ENCODE assay signal across 15 mouse cellular contexts in the genomic region with DNA sequence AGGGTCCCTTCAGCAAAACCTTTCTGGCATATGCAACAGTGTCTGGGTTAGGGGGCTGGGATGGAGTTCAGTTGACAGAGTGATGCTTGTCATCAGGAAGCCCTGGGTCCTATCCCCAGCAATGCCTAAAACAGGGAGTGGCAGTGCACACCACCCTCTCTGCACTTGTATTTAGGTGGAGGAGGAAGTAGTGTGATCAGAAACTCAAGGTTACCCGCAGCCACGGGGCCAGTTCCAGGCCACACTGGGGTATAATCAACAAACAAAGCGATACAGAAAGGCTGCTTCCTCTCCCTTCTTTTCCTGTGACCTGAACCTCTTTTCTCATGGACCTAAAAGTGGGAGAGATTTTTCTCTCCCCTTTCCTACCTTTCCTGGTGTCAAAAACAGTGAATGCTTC.
A peak's percentile ranks its signal among the peaks of the same experiment; 100 is the strongest.
DNase-seq lines count a peak whose midpoint lies in the region; ATAC-seq lines count a peak whose summit lies in the region.
"Had no signal": no experiment of that assay in that cellular context is flagged by ENCODE, and none has a peak within 500 bp of the region (broad histone marks: within the 10 kb centered on the region; RNA-seq: fewer than 3 reads in every experiment).

No protein-coding gene starts in this region.

- WGBS in liver, embryonic 11.5 days, result 39% methylated on average over 3 of the region's 3 CpGs
- 90% methylated on average over 3 of the region's 3 CpGs for WGBS in midbrain, embryonic 13.5 days

- no peaks in the 10 kb centered on the region for H3K36me3 ChIP-seq in liver, embryonic 11.5 days (ENCODE audit: control insufficient read depth, insufficient read depth, low read length)
- H3K36me3 ChIP-seq in splenic B cell, adult 2 months (ENCODE audit: control insufficient read depth, insufficient read depth, low read length, poor library complexity, severe bottlenecking), result no peaks in the 10 kb centered on the region
- peaks cover 10% of the 10 kb centered on the region; the same call in 1 of the 2 replicates for H3K36me3 ChIP-seq in midbrain, embryonic 13.5 days
- H3K36me3 ChIP-seq: midbrain, embryonic 15.5 days had no signal

- peaks cover 5% of the 10 kb centered on the region; the same call in 1 of the 2 replicates for H3K4me1 ChIP-seq in liver, embryonic 11.5 days (replicated peaks; ENCODE audit: control insufficient read depth, insufficient read depth, low read length)
- H3K4me1 ChIP-seq in midbrain, embryonic 13.5 days (replicated peaks), result peaks cover 14% of the 10 kb centered on the region
- H3K4me1 ChIP-seq: lung, embryonic 15.5 days; midbrain, embryonic 15.5 days had no signal

- H3K4me3 ChIP-seq in liver, embryonic 11.5 days (ENCODE audit: low read depth, low read length), result no peak overlapping the region
- H3K4me3 ChIP-seq in midbrain, embryonic 13.5 days (replicated peaks), result no peak overlapping the region
- H3K4me3 ChIP-seq: left cerebral cortex, adult 2 months; lung, embryonic 15.5 days; midbrain, embryonic 15.5 days had no signal

- H3K9me3 ChIP-seq in liver, embryonic 11.5 days (ENCODE audit: control insufficient read depth, low read length), result no peaks in the 10 kb centered on the region
- no peaks in the 10 kb centered on the region for H3K9me3 ChIP-seq in midbrain, embryonic 13.5 days
- H3K9me3 ChIP-seq: lung, embryonic 15.5 days; midbrain, embryonic 15.5 days had no signal

- intact Hi-C loops in heart, postnatal 25 days (cut with DNase I), result no loop called here

- no peak overlapping the region for H3K9ac ChIP-seq in liver, embryonic 11.5 days (ENCODE audit: low read depth, low read length)
- no peak overlapping the region for H3K9ac ChIP-seq in midbrain, embryonic 13.5 days (replicated peaks)
- H3K9ac ChIP-seq: lung, embryonic 15.5 days; midbrain, embryonic 15.5 days had no signal

- no peak for ATAC-seq in liver, embryonic 11.5 days (replicated peaks; ENCODE audit: low FRiP score)
- ATAC-seq in granulocyte monocyte progenitor cell, adult 5-6 weeks (replicated peaks; ENCODE audit: poor library complexity, severe bottlenecking), result peak; percentile 52
- ATAC-seq in midbrain, embryonic 13.5 days, result no peak
- ATAC-seq: midbrain, embryonic 15.5 days had no signal

- peak; percentile 66 for DNase-seq in heart, adult 11 months
- no peak for DNase-seq in heart, postnatal 25 days (ENCODE audit: low spot score)
- peak; percentile 2 for DNase-seq in liver
- no peak for DNase-seq in liver, embryonic 11.5 days (ENCODE audit: low spot score)
- peak; percentile 19 for DNase-seq in splenic B cell, adult 2 months (ENCODE audit: low read depth, low spot score)
- DNase-seq in T-cell, adult 2 months (ENCODE audit: low spot score), result no peak
- DNase-seq: adrenal gland, postnatal 36 days; cerebellum, adult 11 months; kidney, adult 8-10 months; right cerebral cortex, postnatal 25 days had no signal

- no peaks in the 10 kb centered on the region for H3K27me3 ChIP-seq in liver, embryonic 11.5 days (replicated peaks; ENCODE audit: control insufficient read depth, insufficient read depth, low read length)
- H3K27me3 ChIP-seq in splenic B cell, adult 2 months (ENCODE audit: control insufficient read depth, insufficient read depth, low read length, poor library complexity, severe bottlenecking), result no peaks in the 10 kb centered on the region
- H3K27me3 ChIP-seq in midbrain, embryonic 13.5 days, result no peaks in the 10 kb centered on the region
- H3K27me3 ChIP-seq: lung, embryonic 15.5 days; midbrain, embryonic 15.5 days had no signal

- no peak overlapping the region for H3K4me2 ChIP-seq in liver, embryonic 11.5 days
- H3K4me2 ChIP-seq in midbrain, embryonic 13.5 days (replicated peaks), result no peak overlapping the region
- H3K4me2 ChIP-seq: lung, embryonic 15.5 days; midbrain, embryonic 15.5 days had no signal

- no peak overlapping the region for H3K27ac ChIP-seq in liver, embryonic 11.5 days (ENCODE audit: low read depth, low read length)
- no peak overlapping the region for H3K27ac ChIP-seq in midbrain, embryonic 13.5 days
- H3K27ac ChIP-seq: left cerebral cortex, adult 2 months; lung, embryonic 15.5 days; midbrain, embryonic 15.5 days had no signal

Comparison
In these comparisons a context has a peak if more than half of its experiments do, and no peak if none do; other contexts are left out.
1. DNase-seq: peak in heart, adult 11 months (single experiment), liver (single experiment) and splenic B cell, adult 2 months (single experiment); none in heart, postnatal 25 days (single experiment), liver, embryonic 11.5 days (single experiment) and T-cell, adult 2 months (single experiment).